Mouse (Mus musculus): ENCODE measurements at regions not wholly inside any gene's neighbourhood (a gene's known extent, or its start where the extent isn't known, plus 50 kb on each side); places are given as distances from the start of the nearest gene placed in this dataset.
A peak's percentile ranks its signal among the peaks of the same experiment; 100 is the strongest.

DNA sequence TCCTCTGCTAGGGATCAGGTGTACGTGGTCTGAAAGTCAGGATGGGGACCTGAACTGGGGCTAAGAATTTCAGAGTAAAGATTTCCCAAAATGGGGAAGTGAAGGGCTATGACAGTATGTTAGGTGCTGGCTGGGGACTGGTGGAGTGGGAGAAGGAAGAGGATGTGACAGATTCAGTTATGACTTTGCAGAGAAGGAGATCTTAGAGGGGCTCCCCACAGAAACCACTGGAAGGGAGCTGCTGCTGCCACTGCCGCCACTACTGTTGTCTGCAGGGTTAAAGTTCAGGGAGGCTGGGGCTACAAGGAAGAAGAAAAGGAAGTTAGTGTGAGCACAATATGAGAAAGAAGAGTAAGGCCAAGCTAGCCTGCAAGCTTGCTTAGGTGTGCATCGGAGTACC is 53.7 kb upstream of the Armc3 start:
- Histone ChIP-seq H3K4me3 (no peak overlapping the region), H3K9ac (ENCODE audit: low read depth, low read length) (no peak overlapping the region), H3K36me3 (ENCODE audit: control insufficient read depth, insufficient read depth, low read length) (0 out of 2 replicates have a peak, but pooled peaks cover 2% of the 10 kb centered on the region), H3K79me2 (replicated peaks; ENCODE audit: control insufficient read depth, insufficient read depth, low read length) (no peaks in the 10 kb centered on the region), H3K27me3 (ENCODE audit: control insufficient read depth, insufficient read depth, low read length) (no peaks in the 10 kb centered on the region), H3K27ac (no peak overlapping the region; the same call in 1 of the 2 replicates), H3K4me1 (ENCODE audit: control insufficient read depth, insufficient read depth, low read length) (peaks cover 7% of the 10 kb centered on the region)
- intact Hi-C loops (cut with DNase I), result no loop called here
- 71% methylated on average over 3 of the region's 3 CpGs for WGBS
- DNase-seq, result no peak
- no peak for TF ChIP-seq EP300 (IDR thresholded peaks at IDR 0.05; ENCODE audit: insufficient read depth, low read depth, low read length)
- TF ChIP-seq POLR2A (IDR thresholded peaks at IDR 0.05; ENCODE audit: insufficient read depth, low read depth, low read length), result no peak
- no peak for TF ChIP-seq CTCF (IDR thresholded peaks at IDR 0.05)

- 25% methylated on average over 2 of the region's 2 CpGs for WGBS
- Histone ChIP-seq H3K4me1 (ENCODE audit: control insufficient read depth, insufficient read depth, low read length) (peaks cover 7% of the 10 kb centered on the region), H3K36me3 (ENCODE audit: control insufficient read depth, insufficient read depth, low read length) (0 out of 2 replicates have a peak, but pooled peaks cover 2% of the 10 kb centered on the region), H3K4me3 (no peak overlapping the region), H3K27ac (no peak overlapping the region; the same call in 1 of the 2 replicates), H3K79me2 (replicated peaks; ENCODE audit: control insufficient read depth, insufficient read depth, low read length) (no peaks in the 10 kb centered on the region), H3K9ac (ENCODE audit: low read depth, low read length) (no peak overlapping the region), H3K27me3 (ENCODE audit: control insufficient read depth, insufficient read depth, low read length) (no peaks in the 10 kb centered on the region)
- TF ChIP-seq POLR2A (IDR thresholded peaks at IDR 0.05; ENCODE audit: insufficient read depth, low read depth, low read length) (no peak), CTCF (IDR thresholded peaks at IDR 0.05) (no peak), EP300 (IDR thresholded peaks at IDR 0.05; ENCODE audit: insufficient read depth, low read depth, low read length) (0 out of 2 replicates have a peak, but pooled peaks have one; percentile 45)
- intact Hi-C loops (cut with DNase I), result no loop called here
- peak; percentile 15 to 26 for DNase-seq
These were observed 53.2 kb upstream of the Armc3 start for GRCm38 (mm10) chr2:19145881-19146280.

- TF ChIP-seq POLR2A (IDR thresholded peaks at IDR 0.05; ENCODE audit: insufficient read depth, low read depth, low read length) (no peak), CTCF (IDR thresholded peaks at IDR 0.05) (no peak), EP300 (IDR thresholded peaks at IDR 0.05; ENCODE audit: insufficient read depth, low read depth, low read length) (no peak)
- H3K79me2 ChIP-seq (replicated peaks; ENCODE audit: control insufficient read depth, insufficient read depth, low read length), result no peaks in the 10 kb centered on the region
- intact Hi-C loops (cut with DNase I), result no loop called here
- no peak for DNase-seq
- H3K27ac ChIP-seq, result no peak overlapping the region
- H3K4me1 ChIP-seq (ENCODE audit: control insufficient read depth, insufficient read depth, low read length), result peaks cover 7% of the 10 kb centered on the region
- no peaks in the 10 kb centered on the region for H3K27me3 ChIP-seq (ENCODE audit: control insufficient read depth, insufficient read depth, low read length)
- no peak overlapping the region for H3K4me3 ChIP-seq
- 0 out of 2 replicates have a peak overlapping the region, but pooled peaks have one; percentile 12 for H3K9ac ChIP-seq (ENCODE audit: low read depth, low read length)
- 0 out of 2 replicates have a peak, but pooled peaks cover 2% of the 10 kb centered on the region for H3K36me3 ChIP-seq (ENCODE audit: control insufficient read depth, insufficient read depth, low read length)
- WGBS, result 21% methylated on average over 6 of the region's 6 CpGs
These were observed 52.8 kb upstream of the Armc3 start for GRCm38 (mm10) chr2:19146289-19146688.

GRCm38 (mm10) chr2:19148812-19149211 is 50.3 kb upstream of the Armc3 start:
- H3K4me3 ChIP-seq, result no peak overlapping the region
- no peaks in the 10 kb centered on the region for H3K27me3 ChIP-seq (ENCODE audit: control insufficient read depth, insufficient read depth, low read length)
- no peaks in the 10 kb centered on the region for H3K36me3 ChIP-seq (ENCODE audit: control insufficient read depth, insufficient read depth, low read length)
- no peak overlapping the region for H3K27ac ChIP-seq
- intact Hi-C loops (cut with DNase I), result no loop called here
- H3K9ac ChIP-seq (ENCODE audit: low read depth, low read length), result no peak overlapping the region
- no peaks in the 10 kb centered on the region for H3K79me2 ChIP-seq (replicated peaks; ENCODE audit: control insufficient read depth, insufficient read depth, low read length)
- peaks cover 5% of the 10 kb centered on the region for H3K4me1 ChIP-seq (ENCODE audit: control insufficient read depth, insufficient read depth, low read length)
- 44% methylated on average over 5 of the region's 5 CpGs for WGBS
- TF ChIP-seq CTCF (IDR thresholded peaks at IDR 0.05), result no peak
- no peak for TF ChIP-seq EP300 (IDR thresholded peaks at IDR 0.05; ENCODE audit: insufficient read depth, low read depth, low read length)
- TF ChIP-seq POLR2A (IDR thresholded peaks at IDR 0.05; ENCODE audit: insufficient read depth, low read depth, low read length), result no peak
- DNase-seq, result no peak

Data from heart, adult 2 months (tissue).